Comparison of ENCODE assay signal across 18 mouse cellular contexts in genomic region chr17:72911283-72911682, GRCm38 (mm10). TPM values are rescaled to one million over a fixed set of nuclear protein-coding genes. Genes with fewer than 3 reads are reported as not detected.
DNase-seq lines count a peak whose midpoint lies in the region; ATAC-seq and TF ChIP-seq lines count a peak whose summit lies in the region.
"Had no signal": no experiment of that assay in that cellular context is flagged by ENCODE, and none has a peak within 500 bp of the region (broad histone marks: within the 10 kb centered on the region; RNA-seq: fewer than 3 reads in every experiment).

No protein-coding gene starts in this region.

- H3K9me3 ChIP-seq in heart, embryonic 16.5 days (replicated peaks; ENCODE audit: control insufficient read depth, low read length), result no peaks in the 10 kb centered on the region
- no peaks in the 10 kb centered on the region for H3K9me3 ChIP-seq in limb, embryonic 14.5 days (ENCODE audit: control insufficient read depth, low read length)
- H3K9me3 ChIP-seq: hindbrain, embryonic 15.5 days; liver, embryonic 12.5 days had no signal

- peak; percentile 87 for DNase-seq in heart, adult 11 months
- no peak for DNase-seq in heart, postnatal 14 days
- DNase-seq in heart, postnatal 4 days, result no peak
- peak; percentile 23 for DNase-seq in gastrocnemius, postnatal 14 days
- no peak for DNase-seq in limb, embryonic 14.5 days (ENCODE audit: low spot score)
- no peak for DNase-seq in adrenal gland, adult (ENCODE audit: inconsistent age in 2 of 2, low spot score in 1 of 2)
- DNase-seq: B cell, adult 2 months; cerebellum, adult 18-20 months; cerebellum, postnatal 36 days; kidney, postnatal 10 days; lung, embryonic 14.5 days; retina, postnatal 1 day had no signal

- H3K4me2 ChIP-seq in heart, embryonic 16.5 days (ENCODE audit: low read depth, low read length), result no peak overlapping the region
- no peak overlapping the region for H3K4me2 ChIP-seq in limb, embryonic 14.5 days (replicated peaks; ENCODE audit: low read depth, low read length, severe bottlenecking)
- H3K4me2 ChIP-seq: hindbrain, embryonic 15.5 days; liver, embryonic 12.5 days; lung, embryonic 14.5 days; midbrain, embryonic 11.5 days had no signal

- H3K9ac ChIP-seq in heart, embryonic 16.5 days (ENCODE audit: low read length), result no peak overlapping the region
- no peak overlapping the region for H3K9ac ChIP-seq in limb, embryonic 14.5 days (ENCODE audit: low read depth, low read length, severe bottlenecking)
- H3K9ac ChIP-seq: hindbrain, embryonic 15.5 days; liver, embryonic 12.5 days; lung, embryonic 14.5 days had no signal

- H3K4me3 ChIP-seq in heart, embryonic 16.5 days (ENCODE audit: low read length), result no peak overlapping the region
- H3K4me3 ChIP-seq in limb, embryonic 14.5 days (replicated peaks; ENCODE audit: low read length), result no peak overlapping the region
- H3K4me3 ChIP-seq: hindbrain, embryonic 15.5 days; layer of hippocampus, adult 2 months; liver, embryonic 12.5 days had no signal

- H3K36me3 ChIP-seq in heart, embryonic 16.5 days (ENCODE audit: control insufficient read depth, insufficient read depth), result no peaks in the 10 kb centered on the region
- no peaks in the 10 kb centered on the region for H3K36me3 ChIP-seq in limb, embryonic 14.5 days (ENCODE audit: control insufficient read depth, insufficient read depth, low read length)
- H3K36me3 ChIP-seq: hindbrain, embryonic 15.5 days; liver, embryonic 12.5 days had no signal

- WGBS in heart, embryonic 16.5 days, result 66% methylated on average over 11 of the region's 11 CpGs
- 54% methylated on average over 11 of the region's 11 CpGs for WGBS in limb, embryonic 14.5 days

- peak overlapping the region; percentile 54 for H3K27ac ChIP-seq in heart, embryonic 16.5 days (ENCODE audit: low read length)
- H3K27ac ChIP-seq in limb, embryonic 14.5 days (replicated peaks; ENCODE audit: low read depth, low read length), result peak overlapping the region; percentile 48; the same call in 1 of the 2 replicates
- H3K27ac ChIP-seq: hindbrain, embryonic 15.5 days; layer of hippocampus, adult 2 months; liver, embryonic 12.5 days had no signal

- intact Hi-C loops in heart, postnatal 14 days (cut with DNase I), result no loop called here
- intact Hi-C loops in gastrocnemius, postnatal 14 days (cut with DNase I; ENCODE audit: low total_unique reads), result loop anchor here (10.0 kb wide), 1 partner anchor 94 kb away; no protein-coding TSS in a partner anchor

- no peak for ATAC-seq in heart, embryonic 16.5 days (replicated peaks; ENCODE audit: extremely low read depth, insufficient read depth, low FRiP score)
- no peak for ATAC-seq in limb, embryonic 14.5 days (ENCODE audit: low FRiP score, low read depth)
- ATAC-seq: forebrain, embryonic 14.5 days; liver, embryonic 12.5 days had no signal

- peaks cover 24% of the 10 kb centered on the region for H3K4me1 ChIP-seq in heart, embryonic 16.5 days (ENCODE audit: control insufficient read depth, insufficient read depth, low read length)
- H3K4me1 ChIP-seq in limb, embryonic 14.5 days (ENCODE audit: control insufficient read depth, insufficient read depth, low read length), result peaks cover 14% of the 10 kb centered on the region
- H3K4me1 ChIP-seq: hindbrain, embryonic 15.5 days; liver, embryonic 12.5 days had no signal

- TF ChIP-seq POLR2A in limb, embryonic 14.5 days (IDR thresholded peaks at IDR 0.05; ENCODE audit: borderline replicate concordance, extremely low read depth, insufficient read depth, insufficient read length), result no peak

- H3K27me3 ChIP-seq in heart, embryonic 16.5 days (ENCODE audit: control insufficient read depth, insufficient read depth, low read length), result no peaks in the 10 kb centered on the region
- no peaks in the 10 kb centered on the region for H3K27me3 ChIP-seq in limb, embryonic 14.5 days (ENCODE audit: control insufficient read depth, insufficient read depth, low read length)
- H3K27me3 ChIP-seq: hindbrain, embryonic 15.5 days had no signal

RNA-seq across cellular contexts. Expression of gene Lbh, which starts 6.8 kb away (rescaled TPM):
- total RNA-seq in heart, postnatal 14 days (2021), result 100 to 1,000 TPM; 318 to 323 TPM
- 28.4 and 30.1 TPM in 2 replicates for polyA plus RNA-seq in heart, embryonic 16.5 days (2015; fragmentation: Nextera tagmentation; extraction: Ambion mirVana)
- 100 to 1,000 TPM; 730 to 743 TPM for total RNA-seq in heart, postnatal 4 days (2021)
- 10 to 100 TPM; 11.6 to 16.6 TPM for total RNA-seq in gastrocnemius, postnatal 14 days (2021)
- 55.3 and 80.6 TPM in 2 replicates for polyA plus RNA-seq in limb, embryonic 14.5 days (2012; rRNA removed)
- polyA plus RNA-seq in limb, embryonic 14.5 days (2014; fragmentation: Nextera tagmentation; extraction: Ambion mirVana), result 3.9 and 4.9 TPM in 2 replicates

Comparison
In these comparisons a context has a peak if more than half of its experiments do, and no peak if none do; other contexts are left out.
1. DNase-seq: peak in heart, adult 11 months (single experiment) and gastrocnemius, postnatal 14 days (single experiment); none in heart, postnatal 14 days (0 of 2), heart, postnatal 4 days (single experiment), limb, embryonic 14.5 days (single experiment) and adrenal gland, adult (0 of 2).
2. RNA of gene Lbh, which starts 6.8 kb away (total RNA-seq): 730 to 743 TPM in heart, postnatal 4 days and 318 to 323 TPM in heart, postnatal 14 days; 11.6 to 16.6 TPM in gastrocnemius, postnatal 14 days; every median in the first group is over 10 times any median in the second.